Mouse (Mus musculus) limb, embryonic 13.5 days (tissue): ENCODE results near the gene Zcchc3. TPM values are rescaled to one million over a fixed set of nuclear protein-coding genes. Genes with fewer than 3 reads are reported as not detected.

Source experiments
- ATAC-seq: fragments of 200-750 bp; cut with Nextera tagmentation; 2 replicates; pipeline ENCODE4 v1.8.0; 2017; ENCODE audit warnings: low read depth, moderate number of reproducible peaks, moderate TSS enrichment; ENCODE audit not compliant: low FRiP score
- H3K27ac ChIP-seq: fragments of 300-500 bp; sonication (generic); 2 replicates; pipeline ENCODE4 v1.5.1; 2015; ENCODE audit warnings: inconsistent platforms, mild to moderate bottlenecking, moderate library complexity
- H3K27me3 ChIP-seq: fragments of 300-500 bp; sonication (generic); 2 replicates; pipeline ENCODE4 v1.6.1; 2015; ENCODE audit warnings: mild to moderate bottlenecking, inconsistent platforms
- H3K36me3 ChIP-seq: fragments of 300-500 bp; sonication (generic); 2 replicates; pipeline ENCODE4 v1.6.1; 2015; ENCODE audit warnings: inconsistent platforms, mild to moderate bottlenecking, moderate library complexity
- H3K4me1 ChIP-seq: fragments of 300-500 bp; sonication (generic); 2 replicates; pipeline ENCODE4 v1.6.1; 2015; ENCODE audit warnings: inconsistent platforms
- H3K4me2 ChIP-seq: fragments of 300-500 bp; sonication (generic); replicated peaks from 2 replicates; pipeline ENCODE4 v1.6.1; 2015; ENCODE audit warnings: inconsistent platforms, mild to moderate bottlenecking, moderate library complexity
- H3K4me3 ChIP-seq: fragments of 300-500 bp; sonication (generic); 2 replicates; pipeline ENCODE4 v1.5.1; 2015; ENCODE audit warnings: moderate library complexity, mild to moderate bottlenecking, inconsistent platforms
- H3K9ac ChIP-seq: fragments of 300-500 bp; sonication (generic); 2 replicates; pipeline ENCODE4 v1.6.1; 2015; ENCODE audit warnings: mild to moderate bottlenecking, inconsistent platforms
- H3K9me3 ChIP-seq: fragments of 300-500 bp; sonication (generic); 2 replicates; pipeline ENCODE4 v1.6.1; 2016; ENCODE audit warnings: inconsistent platforms
- WGBS: fragments of 180-500 bp; shearing (Covaris S2); methylation state at CpG from one replicate; pipeline ENCODE4 v1.1.7; 2015; 5-methylcytosine and 5-hydroxymethylcytosine counted together
- polyA plus RNA-seq: library from polyadenylated mRNA; unstranded; fragments of >200 nt; fragmentation: Nextera tagmentation; extraction: Ambion mirVana; gene quantifications from 2 replicates; pipeline ENCODE4 v1.2.1, GENCODE M21; 2015

Zcchc3 gene
- polyA plus RNA-seq, 1 experiment from 2014 or later = 45.5 TPM

DNA sequence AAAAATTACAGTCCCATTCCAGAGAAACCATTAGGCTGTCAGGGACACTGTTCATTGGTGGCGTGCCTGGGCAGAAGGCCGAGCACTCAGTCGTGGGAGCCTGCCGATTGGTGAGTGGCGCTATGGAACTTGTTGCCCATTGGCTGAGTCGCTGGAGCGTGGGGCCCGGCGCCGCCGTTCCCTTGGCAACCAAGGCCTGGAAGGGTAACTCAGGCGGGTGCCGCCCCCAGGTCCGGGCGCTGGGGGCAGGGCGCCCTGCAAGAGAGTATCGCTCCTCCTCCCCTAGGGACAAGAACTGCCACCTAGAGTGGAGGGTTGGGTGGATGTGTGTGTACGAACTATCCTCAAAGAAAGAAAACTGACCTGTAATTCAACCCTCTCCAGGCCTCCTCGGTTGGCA is 8.7 kb downstream of the Zcchc3 start:
- peak overlapping the region; percentile 68 for H3K4me2 ChIP-seq
- H3K9me3 ChIP-seq = no peaks in the 10 kb centered on the region
- no peaks in the 10 kb centered on the region for H3K27me3 ChIP-seq
- peaks cover 32% of the 10 kb centered on the region for H3K4me1 ChIP-seq
- H3K36me3 ChIP-seq = no peaks in the 10 kb centered on the region
- ATAC-seq = peak; percentile 96
- WGBS = under 1% methylated on average over 19 of the region's 19 CpGs
- peak overlapping the region; percentile 42 for H3K4me3 ChIP-seq
- H3K27ac ChIP-seq = peak overlapping the region; percentile 53; the same call in 1 of the 2 replicates
- peak overlapping the region; percentile 43 for H3K9ac ChIP-seq

DNA sequence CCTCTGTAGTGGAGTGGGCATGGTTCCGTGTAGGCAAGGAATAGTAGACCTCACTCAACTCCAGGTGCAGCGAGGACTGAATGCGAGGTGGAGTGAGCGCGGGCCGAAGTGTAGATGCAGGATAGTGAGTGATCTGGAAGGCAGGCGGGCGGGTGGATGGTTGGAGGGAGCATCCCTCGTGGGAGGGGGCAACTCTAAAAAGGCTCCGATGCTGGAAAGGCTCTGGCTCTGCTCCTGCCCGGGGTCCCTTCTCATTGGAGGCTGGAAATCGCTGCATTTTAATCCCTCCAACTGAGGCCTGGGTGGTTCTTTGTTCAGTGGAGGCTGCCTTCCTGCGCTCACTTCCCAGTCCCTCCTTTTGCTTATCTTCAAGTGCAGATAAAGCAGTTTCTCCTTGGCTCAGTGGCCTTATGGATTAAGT is 15.7 kb downstream of the Zcchc3 start:
- peaks cover 30% of the 10 kb centered on the region for H3K4me1 ChIP-seq
- H3K27ac ChIP-seq = peak overlapping the region; percentile 99
- no peak for ATAC-seq
- no peaks in the 10 kb centered on the region for H3K9me3 ChIP-seq
- peak overlapping the region; percentile 94 for H3K4me2 ChIP-seq
- no peaks in the 10 kb centered on the region for H3K27me3 ChIP-seq
- WGBS = under 1% methylated on average over 13 of the region's 13 CpGs
- peaks cover 7% of the 10 kb centered on the region for H3K36me3 ChIP-seq
- peak overlapping the region; percentile 92 for H3K4me3 ChIP-seq
- peak overlapping the region; percentile 68 for H3K9ac ChIP-seq

DNA sequence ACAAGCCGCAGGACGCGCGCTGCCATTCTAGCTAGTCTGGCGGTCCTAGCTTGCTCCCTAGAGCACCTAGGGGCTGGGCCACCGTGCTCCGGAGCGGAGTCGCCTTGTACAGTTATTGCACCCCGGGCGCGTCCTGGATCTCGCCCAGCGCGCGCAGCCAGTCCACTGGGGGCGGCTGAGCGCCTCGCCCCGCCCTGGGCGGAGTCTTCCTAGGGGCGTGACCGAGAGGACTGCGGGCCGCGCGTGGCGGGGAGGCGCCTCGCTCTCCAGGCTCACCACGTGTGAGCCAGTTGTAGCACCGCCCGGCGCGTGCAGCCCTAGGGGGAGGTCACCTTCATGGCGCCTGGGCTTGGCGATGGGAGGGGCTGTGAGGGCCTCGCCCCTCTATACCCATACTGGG is 16.1 kb downstream of the Zcchc3 start:
- peak overlapping the region; percentile 68 for H3K9ac ChIP-seq
- WGBS = under 1% methylated on average over 38 of the region's 38 CpGs
- peaks cover 35% of the 10 kb centered on the region for H3K4me1 ChIP-seq
- no peaks in the 10 kb centered on the region for H3K9me3 ChIP-seq
- peak overlapping the region; percentile 94 for H3K4me2 ChIP-seq
- H3K27ac ChIP-seq = peak overlapping the region; percentile 99
- ATAC-seq = peak; percentile 85
- H3K27me3 ChIP-seq = no peaks in the 10 kb centered on the region
- H3K36me3 ChIP-seq = peaks cover 10% of the 10 kb centered on the region
- peak overlapping the region; percentile 92 for H3K4me3 ChIP-seq

DNA sequence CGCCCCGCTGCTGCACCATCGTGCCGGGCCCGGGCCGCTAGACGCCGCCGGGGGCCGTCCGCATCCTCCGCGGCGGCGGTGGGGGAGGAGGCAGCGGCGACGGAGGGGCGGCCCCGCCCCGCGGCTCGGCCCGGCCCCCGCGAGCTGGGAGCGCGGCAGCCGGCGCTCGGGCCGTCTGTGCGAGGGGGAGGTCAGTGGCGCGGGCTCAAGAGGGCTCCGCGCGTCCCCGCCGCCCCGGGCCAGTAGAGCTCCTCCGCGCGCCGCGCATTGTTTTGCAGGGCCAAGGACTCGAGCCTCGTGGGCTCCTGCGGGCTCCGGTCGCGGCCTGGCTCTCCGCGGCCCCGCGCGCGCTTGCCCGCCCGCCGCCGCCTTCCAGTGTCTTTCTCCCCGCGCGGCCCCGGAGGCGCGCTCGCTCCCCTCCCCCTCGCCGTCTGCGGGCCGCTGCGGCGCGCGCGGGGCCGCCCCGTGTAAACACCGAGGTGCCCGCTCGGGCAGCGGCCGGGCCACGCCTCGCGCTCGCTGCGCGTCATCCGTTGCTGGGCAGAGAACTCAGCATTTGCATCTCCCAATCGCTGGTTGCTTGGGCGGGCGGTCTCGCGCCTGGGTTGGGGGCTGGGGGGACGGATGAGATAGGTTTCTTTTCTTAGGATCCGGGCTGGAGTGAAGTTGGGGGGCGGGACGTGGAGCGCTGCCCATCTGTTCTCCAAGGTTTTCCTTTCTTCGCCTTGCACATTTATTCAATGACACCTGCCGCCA is 17.0 kb downstream of the Zcchc3 start, which contains the start of gene Sox12:
Sox12 (minus strand) TSS at position 384 of the 756 bp plus-strand sequence.
- peak; percentile 60 for ATAC-seq
- Histone ChIP-seq H3K4me1 (peaks cover 40% of the 10 kb centered on the region), H3K9me3 (no peaks in the 10 kb centered on the region), H3K36me3 (peaks cover 17% of the 10 kb centered on the region), H3K4me3 (peak within 1 kb of the TSS; percentile 92), H3K4me2 (peak within 1 kb of the TSS; percentile 94), H3K9ac (peak within 1 kb of the TSS; percentile 98), H3K27ac (peak within 1 kb of the TSS; percentile 99), H3K27me3 (no peaks in the 10 kb centered on the region)
- WGBS = under 1% methylated on average over 51 of the region's 104 CpGs

DNA sequence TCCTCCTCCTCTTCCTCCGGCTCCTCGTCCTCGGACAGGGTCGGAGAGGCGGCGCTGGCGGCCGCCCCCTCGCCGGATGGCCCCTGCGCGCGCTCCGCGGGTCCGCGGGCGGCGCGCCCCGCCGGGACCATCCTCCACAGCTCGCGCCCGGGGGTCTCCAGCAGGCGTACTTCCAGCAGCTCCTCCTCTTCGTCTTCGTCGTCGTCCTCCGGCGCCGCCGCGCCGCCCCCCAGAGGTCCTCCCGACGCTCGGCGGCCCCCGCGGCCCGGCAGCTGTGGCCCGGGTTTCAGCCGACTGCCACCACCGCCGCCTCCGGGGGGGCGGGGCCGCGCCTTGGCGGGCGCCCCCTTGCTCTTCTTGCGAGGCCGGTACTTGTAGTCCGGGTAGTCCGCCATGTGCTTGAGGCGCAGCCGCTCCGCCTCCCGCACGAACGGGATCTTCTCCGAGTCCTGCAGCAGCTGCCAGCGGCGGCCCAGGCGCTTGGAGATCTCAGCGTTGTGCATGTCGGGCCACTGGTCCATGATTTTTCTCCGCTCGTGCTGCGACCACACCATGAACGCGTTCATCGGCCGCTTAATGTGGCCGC is 17.7 kb downstream of the Zcchc3 start:
- Histone ChIP-seq H3K36me3 (peaks cover 17% of the 10 kb centered on the region), H3K27me3 (no peaks in the 10 kb centered on the region), H3K4me1 (peaks cover 40% of the 10 kb centered on the region), H3K9me3 (no peaks in the 10 kb centered on the region), H3K4me3 (peak overlapping the region; percentile 92), H3K27ac (peak overlapping the region; percentile 99), H3K9ac (peak overlapping the region; percentile 98), H3K4me2 (peak overlapping the region; percentile 94)
- ATAC-seq = no peak
- under 1% methylated on average over 74 of the region's 77 CpGs for WGBS

DNA sequence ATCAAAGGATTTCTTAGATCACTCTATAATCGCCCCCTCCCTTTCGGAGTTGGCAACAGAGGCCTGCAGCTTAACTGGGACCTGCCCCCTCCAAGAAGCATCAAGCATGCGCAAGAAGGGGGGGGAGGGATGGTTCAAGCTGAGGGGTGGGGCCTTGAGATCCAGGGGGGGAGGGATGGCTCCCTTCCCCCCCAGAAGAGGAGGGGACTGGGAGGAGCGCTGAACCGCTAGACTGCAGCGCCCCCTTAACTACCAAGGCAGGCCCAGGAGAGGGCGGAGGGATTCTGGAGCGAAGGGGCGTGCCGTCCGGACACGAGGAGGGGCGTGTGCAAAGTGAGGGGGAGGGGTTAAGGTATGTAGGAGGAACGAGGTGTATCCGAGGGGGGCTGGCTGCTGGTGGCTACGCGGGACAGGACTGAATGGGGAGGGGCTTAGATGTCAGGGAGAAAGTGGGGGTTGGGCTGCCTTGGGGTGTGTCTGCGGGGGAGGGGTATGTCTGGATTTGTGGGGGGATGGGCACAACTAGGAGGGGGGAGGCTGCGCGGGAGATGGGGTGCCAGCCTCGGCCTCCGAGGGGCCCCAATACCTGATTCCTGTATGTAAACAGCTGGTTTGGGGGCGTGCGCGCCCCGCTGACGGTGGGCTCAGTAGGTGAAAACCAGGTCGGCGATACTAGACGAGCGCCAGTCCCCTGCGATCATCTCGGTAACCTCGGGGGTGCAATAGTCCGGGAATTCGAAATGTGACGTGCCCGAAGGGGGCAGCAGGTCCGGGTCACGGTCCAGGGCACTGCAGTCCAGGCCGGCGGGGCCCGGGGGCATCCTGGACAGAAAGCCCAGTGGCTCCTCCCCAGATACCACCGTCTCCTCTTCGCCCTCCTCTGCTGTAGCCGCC is 18.5 kb downstream of the Zcchc3 start:
- peak overlapping the region; percentile 92 for H3K4me3 ChIP-seq
- H3K27me3 ChIP-seq = no peaks in the 10 kb centered on the region
- H3K36me3 ChIP-seq = peaks cover 17% of the 10 kb centered on the region
- peak; percentile 74 for ATAC-seq
- H3K9me3 ChIP-seq = no peaks in the 10 kb centered on the region
- peak overlapping the region; percentile 94 for H3K4me2 ChIP-seq
- H3K4me1 ChIP-seq = peaks cover 40% of the 10 kb centered on the region
- WGBS = 0% methylated on average over 44 of the region's 46 CpGs
- H3K9ac ChIP-seq = peak overlapping the region; percentile 98
- H3K27ac ChIP-seq = peak overlapping the region; percentile 99

DNA sequence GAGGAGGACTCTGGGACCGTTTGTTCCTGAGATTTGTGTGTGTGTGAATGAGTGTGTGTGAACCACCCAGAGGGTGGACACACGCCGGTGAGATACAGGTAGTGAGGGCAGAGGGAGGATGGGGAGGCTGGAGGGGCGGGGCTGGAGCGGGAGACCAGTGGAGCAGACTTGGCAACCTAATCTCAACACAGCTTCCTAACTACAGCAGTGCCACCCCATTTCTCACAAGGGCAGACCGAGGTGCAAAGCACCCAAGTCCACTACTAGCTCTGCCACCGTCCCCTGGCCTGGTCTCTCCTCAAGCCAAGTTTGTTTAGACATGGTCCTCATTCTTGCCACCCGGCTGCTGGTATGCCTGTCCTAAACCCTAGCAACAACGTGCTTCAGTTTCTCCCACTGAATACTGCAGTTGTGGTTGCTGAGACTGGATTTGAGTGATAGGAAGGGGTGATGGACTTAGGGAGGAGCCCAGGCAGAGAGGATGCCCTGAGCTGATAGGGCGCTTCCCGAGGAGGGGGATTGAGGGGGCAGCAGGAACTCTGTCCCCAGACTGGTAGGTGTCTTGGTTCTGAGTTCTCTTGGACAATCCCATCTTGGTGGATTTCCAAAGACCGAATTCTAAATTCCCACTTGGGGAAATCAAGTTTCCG is 19.4 kb downstream of the Zcchc3 start:
- Histone ChIP-seq H3K36me3 (peaks cover 17% of the 10 kb centered on the region), H3K4me3 (peak overlapping the region; percentile 92), H3K27ac (peak overlapping the region; percentile 55), H3K27me3 (no peaks in the 10 kb centered on the region), H3K4me2 (peak overlapping the region; percentile 94), H3K4me1 (peaks cover 40% of the 10 kb centered on the region), H3K9ac (peak overlapping the region; percentile 72), H3K9me3 (no peaks in the 10 kb centered on the region)
- WGBS = 15% methylated on average over 13 of the region's 13 CpGs
- ATAC-seq = no peak

DNA sequence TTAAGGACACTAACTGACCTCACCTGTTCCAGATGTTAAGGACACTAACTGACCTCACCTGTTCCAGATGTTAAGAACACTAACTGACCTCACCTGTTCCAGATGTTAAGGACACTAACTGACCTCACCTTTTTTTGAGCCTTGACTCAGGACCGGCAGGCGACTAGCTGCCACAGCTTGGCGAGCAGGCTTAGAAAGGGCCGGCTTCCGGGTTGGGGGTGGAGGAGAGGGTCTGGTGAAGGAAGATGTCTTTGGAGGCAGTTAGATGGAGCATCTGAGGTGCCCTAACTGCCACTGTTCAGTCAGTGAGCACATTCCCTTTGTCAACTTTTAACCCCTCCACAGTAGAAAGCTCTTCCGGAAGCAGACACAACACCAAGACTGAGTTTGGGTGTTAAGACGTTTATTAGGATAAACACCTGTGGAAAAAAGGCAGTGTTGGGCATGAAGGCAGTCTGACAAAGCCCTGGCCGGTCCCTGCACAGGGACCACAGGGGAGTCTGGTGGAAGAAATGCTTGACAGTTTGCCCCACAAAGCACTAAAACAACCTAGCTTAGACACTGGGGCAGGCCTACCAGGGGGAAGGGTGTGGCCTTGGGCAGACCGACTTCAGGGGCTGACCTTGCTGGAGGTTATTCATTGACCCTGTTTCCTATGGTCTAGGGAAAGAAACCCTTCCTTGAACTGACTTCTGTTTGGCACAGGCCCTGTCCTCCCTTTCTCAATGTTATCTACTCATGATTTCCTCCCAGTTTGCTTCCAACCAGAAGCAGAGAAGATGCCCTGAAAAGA is 21.4 kb downstream of the Zcchc3 start:
- peak overlapping the region; percentile 94; the same call in 1 of the 2 replicates for H3K4me2 ChIP-seq
- no peak overlapping the region for H3K9ac ChIP-seq
- H3K27me3 ChIP-seq = no peaks in the 10 kb centered on the region
- H3K4me3 ChIP-seq = peak overlapping the region; percentile 92; the same call in 1 of the 2 replicates
- H3K27ac ChIP-seq = peak overlapping the region; percentile 10; the same call in 1 of the 2 replicates
- ATAC-seq = no peak
- 40% methylated on average over 9 of the region's 9 CpGs for WGBS
- H3K9me3 ChIP-seq = no peaks in the 10 kb centered on the region
- peaks cover 17% of the 10 kb centered on the region for H3K36me3 ChIP-seq
- H3K4me1 ChIP-seq = peaks cover 27% of the 10 kb centered on the region

DNA sequence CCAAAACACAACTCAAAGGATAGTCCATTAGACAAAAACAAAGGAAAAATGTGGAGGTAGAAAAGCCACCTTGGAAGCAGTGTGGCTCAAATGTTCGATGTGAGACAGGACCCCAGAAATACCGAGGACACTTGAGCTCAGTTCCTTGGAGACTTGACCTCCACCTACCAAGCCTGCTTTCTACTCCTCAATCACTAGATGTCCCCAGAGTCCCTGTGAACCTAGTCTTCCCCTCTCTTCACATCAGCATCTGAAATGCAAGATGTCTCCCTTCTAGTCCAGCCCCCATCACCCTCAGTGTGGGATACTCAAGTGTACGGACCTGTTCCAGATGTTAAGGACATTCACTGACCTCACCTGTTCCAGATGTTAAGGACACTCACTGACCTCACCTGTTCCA is 22.0 kb downstream of the Zcchc3 start:
- no peaks in the 10 kb centered on the region for H3K9me3 ChIP-seq
- no peak for ATAC-seq
- WGBS = 22% methylated on average over 3 of the region's 3 CpGs

DNA sequence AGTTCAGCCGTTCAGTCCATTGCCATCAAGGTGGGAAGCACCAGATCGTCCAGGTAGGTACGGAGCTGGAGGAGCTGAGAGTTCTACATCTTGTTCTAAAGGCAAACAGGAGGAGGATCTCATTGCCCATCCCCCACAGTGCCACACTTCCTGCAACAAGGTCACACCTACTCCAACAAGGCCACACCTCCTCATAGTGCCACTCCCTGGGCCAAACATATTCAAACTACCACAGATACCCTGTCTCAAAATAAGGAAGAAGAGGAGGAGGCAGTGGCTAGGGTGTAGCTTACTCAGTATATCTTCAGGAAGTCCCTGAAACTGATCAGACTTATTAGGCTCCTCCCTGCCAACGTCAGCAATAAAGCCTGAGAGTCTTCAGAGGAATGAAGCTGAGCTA is 30.6 kb downstream of the Zcchc3 start:
- H3K4me2 ChIP-seq = no peak overlapping the region
- H3K9ac ChIP-seq = no peak overlapping the region
- H3K9me3 ChIP-seq = no peaks in the 10 kb centered on the region
- H3K4me1 ChIP-seq = no peaks in the 10 kb centered on the region
- H3K4me3 ChIP-seq = no peak overlapping the region
- no peak for ATAC-seq
- 82% methylated on average over 4 of the region's 4 CpGs for WGBS
- no peaks in the 10 kb centered on the region for H3K36me3 ChIP-seq
- no peak overlapping the region for H3K27ac ChIP-seq
- H3K27me3 ChIP-seq = no peaks in the 10 kb centered on the region

More for the DNA sequence above, 22.0 kb downstream of the Zcchc3 start:
- no peak overlapping the region for H3K9ac ChIP-seq
- H3K4me2 ChIP-seq = no peak overlapping the region
- no peaks in the 10 kb centered on the region for H3K27me3 ChIP-seq
- H3K4me3 ChIP-seq = no peak overlapping the region
- H3K36me3 ChIP-seq = peaks cover 17% of the 10 kb centered on the region
- H3K27ac ChIP-seq = no peak overlapping the region
- peaks cover 27% of the 10 kb centered on the region for H3K4me1 ChIP-seq

DNA sequence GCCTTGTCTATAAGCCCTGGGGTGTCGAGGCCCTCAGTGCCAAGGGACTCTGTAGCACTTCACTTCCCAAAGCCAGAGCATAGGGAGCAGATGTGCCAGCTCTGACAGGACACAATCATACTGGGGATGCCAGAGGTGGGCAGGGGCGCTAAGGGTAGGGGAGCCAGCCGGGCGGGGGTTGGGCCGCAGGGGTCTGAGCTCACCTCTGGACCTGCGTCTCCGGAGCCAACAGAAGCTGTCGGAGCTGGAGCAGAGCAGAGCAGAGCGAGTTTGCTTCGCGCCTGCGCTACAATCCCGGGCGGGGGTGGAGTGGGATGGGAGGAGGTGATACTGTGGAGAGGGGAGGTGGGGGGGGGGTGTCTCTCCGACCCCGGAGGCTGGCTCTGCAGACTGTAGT is 38.5 kb downstream of the Zcchc3 start, which contains the start of gene Nrsn2:
Nrsn2 (minus strand) TSS at position 294 of the 397 bp plus-strand sequence.
- Histone ChIP-seq H3K27me3 (peaks cover 30% of the 10 kb centered on the region), H3K36me3 (no peaks in the 10 kb centered on the region), H3K27ac (no peak within 1 kb of the TSS), H3K4me1 (peaks cover 16% of the 10 kb centered on the region), H3K4me3 (peak within 1 kb of the TSS; percentile 33), H3K4me2 (peak within 1 kb of the TSS; percentile 62), H3K9ac (peak within 1 kb of the TSS; percentile 53; the same call in 1 of the 2 replicates), H3K9me3 (no peaks in the 10 kb centered on the region)
- ATAC-seq = peak; percentile 71
- WGBS = under 1% methylated on average over 16 of the region's 16 CpGs
